Mouse (Mus musculus) v-Abl transformed pro-B cells (cell line): ENCODE data around the gene Npepl1.

Source experiments
- in situ Hi-C, 2 experiments: fragments of 400-800 bp; cut with MboI; formaldehyde crosslinking; loops; one replicate each; pipeline ENCODE4 v1.15.1; 2025; ENCODE audit not compliant: unreplicated experiment in 2 of 2

Gene Npepl1

DNA sequence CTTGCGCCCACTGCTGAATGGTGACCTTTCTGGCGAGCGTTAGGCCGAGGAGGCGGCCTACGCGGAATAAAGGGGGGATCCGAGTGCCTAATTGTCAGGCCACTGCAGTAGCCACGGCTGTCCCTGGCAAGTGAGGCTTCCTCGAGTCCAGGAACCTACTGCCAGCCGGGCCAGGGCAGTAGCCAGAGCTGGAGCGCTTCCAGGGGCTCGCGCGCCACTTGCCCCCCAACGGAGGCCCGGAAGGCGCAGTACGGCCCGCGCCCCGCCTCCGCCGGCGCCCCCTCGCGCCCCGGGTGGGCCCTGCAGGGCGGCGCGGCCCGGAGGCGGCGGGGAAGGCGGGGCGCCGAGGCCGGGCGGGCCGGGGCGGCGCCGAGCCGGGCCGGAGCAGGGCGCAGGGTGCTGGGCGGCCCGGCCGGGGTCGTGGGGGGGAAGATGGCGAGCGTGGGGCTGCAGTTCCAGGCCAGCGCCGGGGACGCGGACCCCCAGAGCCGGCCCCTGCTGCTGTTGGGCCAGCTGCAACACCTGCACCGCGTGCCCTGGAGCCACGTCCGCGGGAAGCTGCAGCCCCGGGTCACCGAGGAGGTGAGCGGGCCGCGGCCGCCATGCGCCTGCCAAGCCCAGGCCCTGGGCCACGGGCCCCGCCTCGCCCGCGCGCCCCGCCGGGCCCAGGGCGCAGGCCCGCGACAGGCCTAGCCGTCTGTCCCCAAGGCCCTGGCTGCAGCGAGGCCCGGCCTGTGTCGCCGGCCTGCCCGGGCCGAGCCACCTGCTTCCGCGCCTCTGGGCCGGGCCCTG lies at the start of gene Npepl1:
TSS of gene Npepl1 (plus strand) at position 359 of the 792 bp plus-strand sequence.
- in situ Hi-C loops, result no loop called here

GRCm38 (mm10) chr2:174061219-174061618 lies 48.9 kb upstream of the Npepl1 start:
- in situ Hi-C loops, result loop anchor here in 1 of 2 experiments (25.0 kb wide), 2 partner anchors 324 to 626 kb away; partner anchors contain the start of gene Vapb

GRCm38 (mm10) chr2:174063074-174063473 lies 47.1 kb upstream of the Npepl1 start:
- in situ Hi-C loops, result loop anchor here in 1 of 2 experiments (25.0 kb wide), 2 partner anchors 326 to 624 kb away; partner anchors contain the start of gene Vapb

GRCm38 (mm10) chr2:174063527-174064211 lies 46.5 kb upstream of the Npepl1 start:
- in situ Hi-C loops, result loop anchor here in 1 of 2 experiments (25.0 kb wide), 2 partner anchors 326 to 624 kb away; partner anchors contain the start of gene Vapb

GRCm38 (mm10) chr2:174067793-174068419 lies 42.2 kb upstream of the Npepl1 start:
- in situ Hi-C loops, result loop anchor here in 1 of 2 experiments (25.0 kb wide), 2 partner anchors 331 to 619 kb away; partner anchors contain the start of gene Vapb

DNA sequence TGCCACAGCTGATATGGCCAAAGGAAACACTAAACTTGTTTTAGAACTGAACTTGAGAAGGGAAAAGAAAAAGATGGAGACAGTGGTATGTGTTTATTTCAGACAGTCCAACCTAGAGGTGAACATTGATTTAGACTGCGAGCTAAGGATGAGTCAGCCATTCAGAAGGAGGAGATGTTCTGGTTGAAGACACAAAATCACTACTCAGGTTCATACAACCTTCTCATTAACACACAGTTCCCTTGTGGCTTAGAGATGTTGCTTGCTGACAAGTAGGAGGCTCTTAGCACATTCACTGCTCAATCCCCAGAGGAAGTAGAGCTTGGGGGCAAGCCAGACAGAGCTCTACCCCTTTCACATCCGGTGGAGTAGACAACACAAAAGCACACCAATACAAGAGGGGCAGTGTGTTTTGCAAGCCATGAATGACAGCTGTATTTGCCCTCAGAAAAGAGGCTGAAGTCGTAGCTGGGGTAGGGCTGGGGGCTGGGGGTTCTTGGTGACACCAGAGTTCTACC lies 40.6 kb upstream of the Npepl1 start:
- in situ Hi-C loops, result loop anchor here (10.0 to 25.0 kb wide), 4 partner anchors 332 to 618 kb away; partner anchors contain the start of gene Vapb (in 2 of the 2)

DNA sequence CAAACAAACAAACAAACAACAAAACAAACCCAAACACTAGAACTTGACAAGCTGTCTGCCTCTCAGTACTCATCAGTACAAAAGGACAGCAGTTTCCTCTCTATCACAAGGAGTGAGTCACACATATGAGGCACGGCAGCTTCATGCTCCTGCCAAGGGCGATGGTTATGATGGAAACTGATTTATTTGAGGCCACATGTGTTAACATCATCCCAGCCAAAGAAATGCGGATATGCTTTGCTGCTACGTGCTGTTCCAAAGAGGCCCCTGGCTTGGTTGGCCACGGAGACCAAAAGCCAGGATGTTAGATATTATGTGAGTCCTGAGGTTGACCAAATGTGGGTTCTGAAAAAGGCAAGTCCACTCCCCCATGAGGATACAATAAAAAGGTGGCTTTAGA lies 38.7 kb upstream of the Npepl1 start:
- in situ Hi-C loops, result loop anchor here (10.0 to 25.0 kb wide), 4 partner anchors 334 to 616 kb away; partner anchors contain the start of gene Vapb (in 2 of the 2)

DNA sequence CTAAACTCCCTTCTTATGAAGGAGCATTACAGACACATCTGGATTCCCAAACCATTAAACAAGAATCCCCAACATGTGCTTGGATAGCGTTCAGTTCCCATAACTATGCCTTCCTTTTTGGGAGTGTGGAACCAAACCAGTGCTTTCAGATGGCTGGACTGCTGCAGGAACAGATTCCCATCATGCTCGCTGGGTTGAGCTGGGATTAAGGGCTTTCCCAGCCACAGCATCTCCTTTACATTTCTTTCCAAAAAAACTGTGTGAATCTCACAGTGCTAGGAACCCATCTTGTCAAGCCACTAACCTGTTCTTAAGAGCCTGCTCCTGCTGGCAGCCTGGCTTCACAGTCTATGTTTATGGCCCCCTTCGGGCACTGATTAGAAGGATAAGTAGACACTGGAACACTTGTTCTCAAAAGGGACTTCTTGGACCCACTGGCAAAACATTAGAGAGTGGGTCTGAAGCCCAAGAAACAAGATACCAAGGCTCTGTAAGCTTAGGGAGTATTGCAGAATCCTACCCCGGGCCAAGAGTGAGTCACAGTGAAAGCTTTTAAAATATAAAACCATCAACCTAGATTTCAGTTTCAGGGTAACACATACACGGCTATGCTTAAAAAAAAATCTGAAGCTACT lies 36.9 kb upstream of the Npepl1 start:
- in situ Hi-C loops, result loop anchor here (10.0 to 25.0 kb wide), 4 partner anchors 336 to 614 kb away; partner anchors contain the start of gene Vapb (in 2 of the 2)

DNA sequence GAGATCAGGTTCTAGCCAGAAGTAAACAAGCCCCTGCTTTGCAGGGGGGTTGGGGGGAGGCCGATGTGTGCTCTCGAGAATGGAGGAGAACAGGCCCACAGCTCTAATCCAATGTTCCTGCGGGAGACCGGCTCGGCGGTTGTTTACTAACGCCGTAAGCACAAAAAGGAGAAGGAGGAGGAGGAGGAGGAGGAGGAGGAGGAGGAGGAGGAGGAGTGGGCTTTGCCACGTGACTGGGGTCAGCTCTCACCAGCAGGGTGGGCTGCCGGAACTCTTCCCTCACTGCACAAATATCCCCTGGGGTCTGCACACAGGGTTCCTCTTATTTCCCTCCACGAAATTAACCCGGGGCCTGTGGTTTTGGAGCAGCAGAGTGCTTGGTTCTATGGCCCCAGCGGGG lies 35.5 kb upstream of the Npepl1 start:
- in situ Hi-C loops, result loop anchor here (10.0 to 25.0 kb wide), 8 partner anchors 337 to 1737 kb away; partner anchors contain the start of genes Fam210b (in 2 of the 2), Vapb (in 2 of the 2), Fam209 (in 1 of the 2) and Gcnt7 (in 1 of the 2)

DNA sequence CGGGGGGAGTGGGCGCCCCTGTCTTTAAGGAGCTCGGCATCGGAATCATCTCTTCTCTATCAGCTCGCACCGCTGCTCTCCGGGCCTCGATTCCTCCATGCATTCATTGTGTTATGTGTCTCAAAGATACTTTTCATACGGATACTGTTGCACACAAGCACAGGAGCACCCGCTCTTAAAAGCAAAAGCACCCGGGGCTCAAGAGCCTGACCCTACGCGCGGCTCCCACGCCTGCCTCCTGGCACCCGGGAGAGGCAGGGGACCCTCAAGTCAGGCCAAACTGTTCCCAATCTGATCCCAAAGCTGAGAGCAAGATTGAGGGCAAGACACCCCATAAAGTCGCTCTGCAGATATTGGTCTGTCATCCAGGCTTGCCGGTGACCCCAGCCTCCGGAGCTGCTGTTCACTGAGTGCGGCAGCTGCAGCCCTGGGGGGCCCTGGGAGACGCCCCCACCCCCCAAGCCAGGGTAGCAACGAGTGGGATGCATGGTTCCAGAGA lies 35.0 kb upstream of the Npepl1 start:
- in situ Hi-C loops, result loop anchor here (10.0 to 25.0 kb wide), 6 partner anchors 340 to 1738 kb away; partner anchors contain the start of genes Fam210b (in 2 of the 2), Fam209 (in 1 of the 2), Gcnt7 (in 1 of the 2) and Vapb (in 1 of the 2)

DNA sequence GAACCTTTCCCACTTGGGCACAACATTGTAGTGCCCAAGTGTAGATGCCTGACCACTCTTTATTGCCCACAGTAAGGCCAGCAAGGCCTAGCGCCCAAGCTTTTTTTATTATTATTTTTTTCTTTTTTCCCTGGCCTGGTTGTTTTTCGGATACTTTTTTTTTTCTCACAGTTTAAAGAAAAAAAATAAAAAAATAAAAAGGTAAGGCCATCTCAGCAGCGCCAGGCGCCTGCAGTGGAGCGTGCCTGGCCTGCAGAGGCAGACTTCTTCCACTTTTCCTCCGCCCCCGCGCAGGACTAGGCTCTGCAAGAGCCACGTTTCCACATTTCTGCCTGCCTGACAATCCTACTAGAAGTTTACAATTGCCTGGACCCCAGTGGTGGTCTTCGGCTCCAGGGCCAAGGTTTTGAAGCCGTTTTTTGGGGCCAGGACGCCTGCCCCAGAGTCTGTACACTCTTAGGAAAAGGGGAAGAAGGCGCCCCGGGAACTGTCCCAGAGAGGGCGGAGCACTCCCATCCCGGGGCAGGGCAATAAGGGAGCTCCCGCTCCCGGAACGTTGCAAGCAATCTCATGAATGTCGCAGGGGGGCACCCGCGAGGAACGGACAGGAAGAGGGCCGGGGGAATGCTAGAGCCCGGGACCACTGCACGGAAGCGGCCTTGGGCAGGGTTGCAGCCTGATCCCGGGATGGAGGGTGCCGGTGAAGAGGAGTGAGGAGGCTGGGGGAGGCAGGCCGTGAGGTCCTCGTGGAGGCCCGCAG lies 34.3 kb upstream of the Npepl1 start, which contains the start of gene Stx16:
TSS of gene Stx16 (plus strand) at position 636 of the 760 bp plus-strand sequence.
- in situ Hi-C loops, result loop anchor here (10.0 to 25.0 kb wide), 6 partner anchors 341 to 1739 kb away; partner anchors contain the start of genes Fam210b (in 2 of the 2), Fam209 (in 1 of the 2), Gcnt7 (in 1 of the 2) and Vapb (in 1 of the 2)

DNA sequence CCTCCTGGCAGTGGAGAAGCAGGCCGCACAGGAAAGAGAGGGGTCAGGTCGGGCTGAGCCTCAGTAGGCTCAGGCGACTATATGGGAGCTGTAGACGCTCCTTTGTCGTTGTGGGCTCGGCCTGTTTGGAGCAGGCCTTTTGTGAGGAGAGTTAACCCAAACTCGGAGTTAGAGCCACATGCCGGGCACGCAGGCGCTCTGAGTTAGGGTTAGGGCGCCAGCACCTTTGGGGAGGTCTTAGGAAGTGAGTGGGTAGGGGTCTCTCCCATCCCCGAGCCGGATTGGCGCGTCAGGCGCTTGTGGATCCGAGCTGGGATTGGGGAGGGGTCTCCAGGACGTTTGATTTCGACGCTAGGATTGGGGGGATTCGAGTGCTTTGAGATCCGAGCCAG lies 33.7 kb upstream of the Npepl1 start:
- in situ Hi-C loops, result loop anchor here (10.0 to 25.0 kb wide), 6 partner anchors 342 to 1739 kb away; partner anchors contain the start of genes Fam210b (in 2 of the 2), Fam209 (in 1 of the 2), Gcnt7 (in 1 of the 2) and Vapb (in 1 of the 2)

- in situ Hi-C loops, result loop anchor here (10.0 to 25.0 kb wide), 6 partner anchors 342 to 1740 kb away; partner anchors contain the start of genes Fam210b (in 2 of the 2), Fam209 (in 1 of the 2), Gcnt7 (in 1 of the 2) and Vapb (in 1 of the 2)
These were observed 33.0 kb upstream of the Npepl1 start for GRCm38 (mm10) chr2:174077004-174077695.

GRCm38 (mm10) chr2:174077776-174078338 lies 32.3 kb upstream of the Npepl1 start:
- in situ Hi-C loops, result loop anchor here (10.0 to 25.0 kb wide), 6 partner anchors 343 to 1741 kb away; partner anchors contain the start of genes Fam210b (in 2 of the 2), Fam209 (in 1 of the 2), Gcnt7 (in 1 of the 2) and Vapb (in 1 of the 2)

GRCm38 (mm10) chr2:174081833-174082232 lies 28.3 kb upstream of the Npepl1 start:
- in situ Hi-C loops, result loop anchor here (25.0 kb wide), 4 partner anchors 870 to 1745 kb away; partner anchors contain the start of genes Fam210b (in 2 of the 2), Fam209 (in 1 of the 2), Gcnt7 (in 1 of the 2) and Zbp1 (in 1 of the 2)

DNA sequence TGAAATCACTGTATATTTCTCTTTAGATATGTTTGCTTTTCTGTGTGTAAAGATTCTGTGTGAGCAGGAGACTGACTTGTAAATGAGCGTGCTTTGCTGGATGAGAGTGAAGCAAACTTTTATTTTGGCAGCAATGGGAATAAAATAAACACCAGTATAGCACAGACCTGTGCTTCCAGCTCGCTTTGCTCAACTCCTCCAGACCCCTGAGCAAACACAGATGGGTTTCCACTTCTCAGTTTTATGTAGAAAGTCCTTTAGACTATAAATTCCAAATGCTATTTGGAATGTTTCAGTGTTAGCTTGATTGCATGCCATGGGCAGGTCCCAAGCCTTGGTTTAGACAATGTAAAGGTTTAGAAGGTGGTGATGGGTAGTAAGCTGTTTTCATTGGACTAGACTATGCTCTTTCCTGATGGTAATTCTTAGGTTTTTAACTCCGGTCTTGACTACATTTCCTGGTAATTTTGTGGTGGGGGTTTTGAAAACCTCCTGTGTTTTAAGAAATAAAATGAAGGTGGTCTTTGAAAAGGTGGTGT lies 27.7 kb upstream of the Npepl1 start:
- in situ Hi-C loops, result loop anchor here (25.0 kb wide), 4 partner anchors 870 to 1745 kb away; partner anchors contain the start of genes Fam210b (in 2 of the 2), Fam209 (in 1 of the 2), Gcnt7 (in 1 of the 2) and Zbp1 (in 1 of the 2)
